Mouse (Mus musculus): Measurements from ENCODE around the gene Arhgef1. TPM values are rescaled to one million over a fixed set of nuclear protein-coding genes. Genes with fewer than 3 reads are reported as not detected.
"Not testable (repeated sequence)": the region's sequence is repeated elsewhere in the genome, so short reads cannot be mapped to it uniquely, and the experiment has no call there.

Gene Arhgef1
- total RNA-seq, 1 experiment from 2014 or later, result 269 TPM

GRCm38 (mm10) chr7:24887096-24887495, 15.6 kb upstream of the Arhgef1 start:
- no peak for ATAC-seq (replicated peaks; ENCODE audit: insufficient number of reproducible peaks, low FRiP score, low TSS enrichment, poor library complexity, severe bottlenecking)

GRCm38 (mm10) chr7:24889431-24890220, 13.1 kb upstream of the Arhgef1 start:
- no peak for ATAC-seq (replicated peaks; ENCODE audit: insufficient number of reproducible peaks, low FRiP score, low TSS enrichment, poor library complexity, severe bottlenecking)

GRCm38 (mm10) chr7:24890281-24891216, 12.2 kb upstream of the Arhgef1 start:
- peak; percentile 87 for ATAC-seq (replicated peaks; ENCODE audit: insufficient number of reproducible peaks, low FRiP score, low TSS enrichment, poor library complexity, severe bottlenecking)

GRCm38 (mm10) chr7:24891241-24892124, 11.2 kb upstream of the Arhgef1 start:
- no peak for ATAC-seq (replicated peaks; ENCODE audit: insufficient number of reproducible peaks, low FRiP score, low TSS enrichment, poor library complexity, severe bottlenecking)

- ATAC-seq (replicated peaks; ENCODE audit: insufficient number of reproducible peaks, low FRiP score, low TSS enrichment, poor library complexity, severe bottlenecking), result no peak
Measured at GRCm38 (mm10) chr7:24892125-24892583, 10.6 kb upstream of the Arhgef1 start.

- not testable (repeated sequence) for ATAC-seq (replicated peaks; ENCODE audit: insufficient number of reproducible peaks, low FRiP score, low TSS enrichment, poor library complexity, severe bottlenecking)
Measured at GRCm38 (mm10) chr7:24895749-24896148, 7.0 kb upstream of the Arhgef1 start.

- ATAC-seq (replicated peaks; ENCODE audit: insufficient number of reproducible peaks, low FRiP score, low TSS enrichment, poor library complexity, severe bottlenecking), result no peak
Measured at GRCm38 (mm10) chr7:24896269-24896668, 6.4 kb upstream of the Arhgef1 start.

- peak; percentile 18; the same call in 1 of the 2 replicates for ATAC-seq (replicated peaks; ENCODE audit: insufficient number of reproducible peaks, low FRiP score, low TSS enrichment, poor library complexity, severe bottlenecking)
Measured at GRCm38 (mm10) chr7:24897224-24897623, 5.5 kb upstream of the Arhgef1 start, which contains the start of gene Cd79a. Cd79a (plus strand) TSS chr7:24897381.

GRCm38 (mm10) chr7:24897959-24898358, 4.8 kb upstream of the Arhgef1 start:
- no peak for ATAC-seq (replicated peaks; ENCODE audit: insufficient number of reproducible peaks, low FRiP score, low TSS enrichment, poor library complexity, severe bottlenecking)

GRCm38 (mm10) chr7:24901114-24901513, 1.6 kb upstream of the Arhgef1 start:
- peak; percentile 18 for ATAC-seq (replicated peaks; ENCODE audit: insufficient number of reproducible peaks, low FRiP score, low TSS enrichment, poor library complexity, severe bottlenecking)

- ATAC-seq (replicated peaks; ENCODE audit: insufficient number of reproducible peaks, low FRiP score, low TSS enrichment, poor library complexity, severe bottlenecking), result peak; percentile 27
Measured at GRCm38 (mm10) chr7:24901842-24902241, 870 bp upstream of the Arhgef1 start.

GRCm38 (mm10) chr7:24902264-24902629, 465 bp upstream of the Arhgef1 start:
- ATAC-seq (replicated peaks; ENCODE audit: insufficient number of reproducible peaks, low FRiP score, low TSS enrichment, poor library complexity, severe bottlenecking), result peak; percentile 3; the same call in 1 of the 2 replicates

- no peak for ATAC-seq (replicated peaks; ENCODE audit: insufficient number of reproducible peaks, low FRiP score, low TSS enrichment, poor library complexity, severe bottlenecking)
Measured at GRCm38 (mm10) chr7:24903444-24903825, 723 bp downstream of the Arhgef1 start.

- ATAC-seq (replicated peaks; ENCODE audit: insufficient number of reproducible peaks, low FRiP score, low TSS enrichment, poor library complexity, severe bottlenecking), result peak; percentile 74
Measured at GRCm38 (mm10) chr7:24904070-24904483, 1.4 kb downstream of the Arhgef1 start.

GRCm38 (mm10) chr7:24904936-24905335, 2.2 kb downstream of the Arhgef1 start:
- no peak for ATAC-seq (replicated peaks; ENCODE audit: insufficient number of reproducible peaks, low FRiP score, low TSS enrichment, poor library complexity, severe bottlenecking)

GRCm38 (mm10) chr7:24906551-24906950, 3.8 kb downstream of the Arhgef1 start:
- no peak for ATAC-seq (replicated peaks; ENCODE audit: insufficient number of reproducible peaks, low FRiP score, low TSS enrichment, poor library complexity, severe bottlenecking)

GRCm38 (mm10) chr7:24907211-24907748, 4.6 kb downstream of the Arhgef1 start:
- no peak for ATAC-seq (replicated peaks; ENCODE audit: insufficient number of reproducible peaks, low FRiP score, low TSS enrichment, poor library complexity, severe bottlenecking)

- ATAC-seq (replicated peaks; ENCODE audit: insufficient number of reproducible peaks, low FRiP score, low TSS enrichment, poor library complexity, severe bottlenecking), result no peak
Measured at GRCm38 (mm10) chr7:24912480-24912879, 9.8 kb downstream of the Arhgef1 start.

Measured in monocyte, adult 5-6 weeks (primary cell).